8 mouse cellular contexts compared by ENCODE assay signal in the genomic region with DNA sequence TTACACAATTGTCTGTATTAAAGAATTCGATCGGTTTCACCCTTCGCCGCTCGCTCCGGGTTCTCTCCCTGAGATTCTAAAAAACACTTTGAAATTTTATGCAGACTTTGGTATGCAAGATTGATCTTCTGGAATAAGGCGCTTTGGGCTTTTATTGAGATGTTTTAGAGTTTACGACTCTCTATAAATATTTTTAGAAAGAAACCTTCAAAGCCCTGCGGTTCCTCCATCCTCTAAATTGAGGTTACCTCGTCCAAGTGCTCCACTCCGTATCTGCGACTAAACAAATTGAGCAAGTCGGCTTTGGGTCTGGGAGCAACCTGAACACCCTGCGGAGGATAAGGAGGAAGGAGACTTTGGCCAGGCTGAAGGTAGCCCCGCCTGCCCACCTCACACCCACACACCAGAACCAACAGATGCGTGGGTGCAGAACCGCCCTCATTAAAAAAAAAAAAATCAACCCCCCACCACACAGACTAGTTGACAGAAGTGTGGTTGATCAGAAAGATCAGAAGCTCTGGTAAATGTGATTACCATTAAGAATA. TPM values are rescaled to one million over a fixed set of nuclear protein-coding genes. Genes with fewer than 3 reads are reported as not detected.
A peak's percentile ranks its signal among the peaks of the same experiment; 100 is the strongest.
DNase-seq lines count a peak whose midpoint lies in the region; ATAC-seq and TF ChIP-seq lines count a peak whose summit lies in the region.

No protein-coding gene starts in this region.

- DNase-seq in heart, postnatal 4 days = no peak
- peak; percentile 24 for DNase-seq in liver, postnatal 0 days
- no peak for DNase-seq in cerebellum, adult 11-12 months
- no peak for DNase-seq in layer of hippocampus, postnatal 36 days
- no peak for DNase-seq in cerebellum, postnatal 4 days (ENCODE audit: low spot score in 2 of 2)

- H3K27me3 ChIP-seq in heart, embryonic 14.5 days (ENCODE audit: control insufficient read depth, insufficient read depth, low read length) = no peaks in the 10 kb centered on the region
- H3K27me3 ChIP-seq in intestine, embryonic 15.5 days (replicated peaks) = peaks cover 8% of the 10 kb centered on the region
- 0 out of 2 replicates have a peak, but pooled peaks cover 6% of the 10 kb centered on the region for H3K27me3 ChIP-seq in liver, postnatal 0 days (ENCODE audit: insufficient read depth, low read length)

- peak overlapping the region; percentile 81 for H3K4me2 ChIP-seq in heart, embryonic 14.5 days (ENCODE audit: low read length)
- peak overlapping the region; percentile 90 for H3K4me2 ChIP-seq in intestine, embryonic 15.5 days (replicated peaks)
- H3K4me2 ChIP-seq in liver, postnatal 0 days (ENCODE audit: low read depth, low read length) = peak overlapping the region; percentile 94

- ATAC-seq in heart, embryonic 14.5 days (ENCODE audit: insufficient number of reproducible peaks, insufficient read depth, low FRiP score, low read depth) = no peak
- peak; percentile 44 for ATAC-seq in intestine, embryonic 15.5 days
- ATAC-seq in liver, postnatal 0 days = peak; percentile 48

- no peak for TF ChIP-seq CTCF in bone marrow macrophage, adult 2 months (IDR thresholded peaks at IDR 0.05; ENCODE audit: low read depth, low read length)
- TF ChIP-seq CTCF in liver, postnatal 0 days (IDR thresholded peaks at IDR 0.05; ENCODE audit: low read depth) = no peak

- WGBS in heart, embryonic 14.5 days = under 1% methylated on average over 17 of the region's 17 CpGs
- 1% methylated on average over 17 of the region's 17 CpGs for WGBS in intestine, embryonic 15.5 days
- WGBS in liver, postnatal 0 days (ENCODE audit: insufficient replicate concordance) = 2% methylated on average over 17 of the region's 17 CpGs

- H3K4me3 ChIP-seq in heart, embryonic 14.5 days (ENCODE audit: control insufficient read depth in 1 of 2, insufficient read depth in 1 of 2, low read depth in 1 of 2, low read length in 2 of 2) = peak overlapping the region; percentile 86 to 92
- peak overlapping the region; percentile 85 for H3K4me3 ChIP-seq in bone marrow macrophage, adult 2 months (ENCODE audit: insufficient read depth, low read length)
- peak overlapping the region; percentile 70 for H3K4me3 ChIP-seq in intestine, embryonic 15.5 days (replicated peaks)
- H3K4me3 ChIP-seq in liver, postnatal 0 days (ENCODE audit: low read depth, low read length) = peak overlapping the region; percentile 75

- peak overlapping the region; percentile 98 for H3K9ac ChIP-seq in heart, embryonic 14.5 days (ENCODE audit: low read length)
- H3K9ac ChIP-seq in intestine, embryonic 15.5 days = peak overlapping the region; percentile 73; the same call in 1 of the 2 replicates
- peak overlapping the region; percentile 76 for H3K9ac ChIP-seq in liver, postnatal 0 days (replicated peaks)

- peaks cover 2 to 18% of the 10 kb centered on the region in 2 experiments; a peak in 3 of 4 replicates for H3K4me1 ChIP-seq in heart, embryonic 14.5 days (ENCODE audit: control insufficient read depth in 2 of 2, insufficient read depth in 2 of 2, low read length in 2 of 2)
- H3K4me1 ChIP-seq in bone marrow macrophage, adult 2 months (ENCODE audit: control insufficient read depth, insufficient read depth, low read length) = peaks cover 30% of the 10 kb centered on the region
- H3K4me1 ChIP-seq in intestine, embryonic 15.5 days (replicated peaks) = 0 out of 2 replicates have a peak, but pooled peaks cover 3% of the 10 kb centered on the region
- peaks cover 10% of the 10 kb centered on the region; the same call in 1 of the 2 replicates for H3K4me1 ChIP-seq in liver, postnatal 0 days (ENCODE audit: insufficient read depth)

- H3K27ac ChIP-seq in heart, embryonic 14.5 days (replicated peaks in 1 of 2; ENCODE audit: control insufficient read depth in 1 of 2, insufficient read depth in 1 of 2, low read depth in 2 of 2, low read length in 2 of 2) = peak overlapping the region; percentile 89 to 98
- no peak overlapping the region for H3K27ac ChIP-seq in bone marrow macrophage, adult 2 months (ENCODE audit: insufficient read depth, low read depth, low read length)
- H3K27ac ChIP-seq in intestine, embryonic 15.5 days = no peak overlapping the region
- peak overlapping the region; percentile 98 for H3K27ac ChIP-seq in liver, postnatal 0 days (ENCODE audit: low read depth)

- H3K9me3 ChIP-seq in heart, embryonic 14.5 days (ENCODE audit: control insufficient read depth, low read length) = no peaks in the 10 kb centered on the region
- no peaks in the 10 kb centered on the region for H3K9me3 ChIP-seq in intestine, embryonic 15.5 days
- no peaks in the 10 kb centered on the region for H3K9me3 ChIP-seq in liver, postnatal 0 days (ENCODE audit: low read length)

- no peak for TF ChIP-seq EP300 in liver, postnatal 0 days (IDR thresholded peaks at IDR 0.05; ENCODE audit: low read depth)

- no peak for TF ChIP-seq POLR2A in bone marrow macrophage, adult 2 months (IDR thresholded peaks at IDR 0.05; ENCODE audit: borderline replicate concordance, low read depth, low read length)

- H3K36me3 ChIP-seq in heart, embryonic 14.5 days (ENCODE audit: control insufficient read depth, insufficient read depth, low read length) = 0 out of 2 replicates have a peak, but pooled peaks cover 3% of the 10 kb centered on the region
- no peaks in the 10 kb centered on the region for H3K36me3 ChIP-seq in intestine, embryonic 15.5 days
- no peaks in the 10 kb centered on the region for H3K36me3 ChIP-seq in liver, postnatal 0 days (replicated peaks; ENCODE audit: insufficient read depth, low read length)

RNA-seq across cellular contexts. Expression of gene Pkp2, which starts 0.7 kb away (rescaled TPM):
- polyA plus RNA-seq in heart, embryonic 14.5 days (2014; fragmentation: Nextera tagmentation; extraction: Ambion mirVana) = 157 and 162 TPM in 2 replicates
- 100 to 1,000 TPM; 160 to 171 TPM for total RNA-seq in heart, postnatal 4 days (2021)
- 0.35 TPM in 1 of 2 replicates, not detected in the other for polyA plus RNA-seq in bone marrow macrophage, adult 2 months (2012; ENCODE audit: insufficient read depth, insufficient read length, missing spikeins)
- polyA plus RNA-seq in intestine, embryonic 15.5 days (2015; fragmentation: Nextera tagmentation; extraction: Ambion mirVana) = 26.5 and 26.8 TPM in 2 replicates
- 14.4 and 18.5 TPM in 2 replicates for polyA plus RNA-seq in liver, postnatal 0 days (2015; fragmentation: Nextera tagmentation; extraction: Ambion mirVana)
- total RNA-seq in layer of hippocampus, postnatal 36 days (2021) = 10 to 100 TPM; 47.4 to 57.3 TPM

Comparison
In these comparisons a context has a peak if more than half of its experiments do, and no peak if none do; other contexts are left out.
1. H3K27ac ChIP-seq: peak in heart, embryonic 14.5 days (2 of 2) and liver, postnatal 0 days (single experiment); none in bone marrow macrophage, adult 2 months (single experiment) and intestine, embryonic 15.5 days (single experiment).
2. RNA of gene Pkp2, which starts 0.7 kb away (polyA plus RNA-seq): 157 to 162 TPM in heart, embryonic 14.5 days, 26.5 to 26.8 TPM in intestine, embryonic 15.5 days and 14.4 to 18.5 TPM in liver, postnatal 0 days; 0.35 TPM in bone marrow macrophage, adult 2 months; every median in the first group is over 10 times any median in the second.
3. Peak in every context shown above with its lines, with median percentiles within 50 percentile points of each other: H3K4me2 ChIP-seq, H3K4me3 ChIP-seq and H3K9ac ChIP-seq.